Mouse (Mus musculus) kidney, embryonic 14.5 days (tissue): ENCODE measurements around the gene Mrpl2. TPM values are rescaled to one million over a fixed set of nuclear protein-coding genes. Genes with fewer than 3 reads are reported as not detected.

Source experiments
- ATAC-seq: fragments of 200-750 bp; cut with Nextera tagmentation; 2 replicates; pipeline ENCODE4 v1.8.0; 2017; ENCODE audit warnings: moderate number of reproducible peaks, mild to moderate bottlenecking, moderate TSS enrichment, moderate library complexity; ENCODE audit not compliant: low FRiP score, low TSS enrichment
- H3K27ac ChIP-seq: fragments of 300-500 bp; sonication (generic); 2 replicates; pipeline ENCODE4 v1.5.1; 2014; ENCODE audit warnings: low read depth, mild to moderate bottlenecking, low read length, moderate library complexity, mixed read lengths
- H3K27me3 ChIP-seq: fragments of 300-500 bp; sonication (generic); 2 replicates; pipeline ENCODE4 v1.6.1; 2014; ENCODE audit warnings: mild to moderate bottlenecking, low read length; ENCODE audit not compliant: control insufficient read depth, insufficient read depth
- H3K36me3 ChIP-seq: fragments of 300-500 bp; sonication (generic); 2 replicates; pipeline ENCODE4 v1.6.1; 2014; ENCODE audit warnings: low read length, mixed read lengths; ENCODE audit not compliant: control insufficient read depth, insufficient read depth
- H3K4me1 ChIP-seq: fragments of 300-500 bp; sonication (generic); 2 replicates; pipeline ENCODE4 v1.6.1; 2014; ENCODE audit warnings: low read length, mixed read lengths; ENCODE audit not compliant: control insufficient read depth, insufficient read depth
- H3K4me2 ChIP-seq: fragments of 300-500 bp; sonication (generic); replicated peaks from 2 replicates; pipeline ENCODE4 v1.6.1; 2014; ENCODE audit warnings: low read depth, mild to moderate bottlenecking, low read length
- H3K4me3 ChIP-seq: fragments of 300-500 bp; sonication (generic); 2 replicates; pipeline ENCODE4 v1.5.1; 2014; ENCODE audit warnings: mild to moderate bottlenecking, low read length
- H3K9ac ChIP-seq: fragments of 300-500 bp; sonication (generic); 2 replicates; pipeline ENCODE4 v1.6.1; 2014; ENCODE audit warnings: low read depth, mild to moderate bottlenecking, low read length, moderate library complexity
- H3K9me3 ChIP-seq: fragments of 300-500 bp; sonication (generic); 2 replicates; pipeline ENCODE4 v1.6.1; 2016; ENCODE audit warnings: low read length; ENCODE audit not compliant: control insufficient read depth
- whole genome bisulfite sequencing: fragments of 180-500 bp; shearing (Covaris S2); extraction: QIAGEN DNeasy Blood & Tissue Kit; methylation state at CpG from one replicate; pipeline ENCODE4 v1.1.7; 2014; 5-methylcytosine and 5-hydroxymethylcytosine counted together
- polyA plus RNA-seq: library from polyadenylated mRNA; unstranded; fragments of >200 nt; fragmentation: Nextera tagmentation; extraction: Ambion mirVana; gene quantifications from 2 replicates; pipeline ENCODE4 v1.2.1, GENCODE M21; 2014

Mrpl2 gene
- polyA plus RNA-seq, 1 experiment from 2014 or later, result 121 TPM

GRCm38 (mm10) chr17:46662730-46663129 is 16.7 kb downstream of the Mrpl2 start:
- Histone ChIP-seq H3K36me3 (peaks cover 95% of the 10 kb centered on the region), H3K9ac (no peak overlapping the region), H3K27ac (no peak overlapping the region), H3K9me3 (no peaks in the 10 kb centered on the region), H3K4me3 (no peak overlapping the region), H3K27me3 (no peaks in the 10 kb centered on the region), H3K4me2 (no peak overlapping the region), H3K4me1 (no peaks in the 10 kb centered on the region)
- no peak for ATAC-seq
- WGBS, result 81% methylated on average over 5 of the region's 5 CpGs

GRCm38 (mm10) chr17:46667712-46668111 is 21.7 kb downstream of the Mrpl2 start:
- ATAC-seq, result no peak; the same call in 1 of the 2 replicates
- H3K9ac ChIP-seq, result no peak overlapping the region
- no peaks in the 10 kb centered on the region for H3K27me3 ChIP-seq
- WGBS, result 86% methylated on average over 16 of the region's 16 CpGs
- H3K4me1 ChIP-seq, result peaks cover 3% of the 10 kb centered on the region
- peaks cover 74% of the 10 kb centered on the region for H3K36me3 ChIP-seq
- no peaks in the 10 kb centered on the region for H3K9me3 ChIP-seq
- H3K4me3 ChIP-seq, result no peak overlapping the region
- H3K27ac ChIP-seq, result no peak overlapping the region
- H3K4me2 ChIP-seq, result no peak overlapping the region

DNA sequence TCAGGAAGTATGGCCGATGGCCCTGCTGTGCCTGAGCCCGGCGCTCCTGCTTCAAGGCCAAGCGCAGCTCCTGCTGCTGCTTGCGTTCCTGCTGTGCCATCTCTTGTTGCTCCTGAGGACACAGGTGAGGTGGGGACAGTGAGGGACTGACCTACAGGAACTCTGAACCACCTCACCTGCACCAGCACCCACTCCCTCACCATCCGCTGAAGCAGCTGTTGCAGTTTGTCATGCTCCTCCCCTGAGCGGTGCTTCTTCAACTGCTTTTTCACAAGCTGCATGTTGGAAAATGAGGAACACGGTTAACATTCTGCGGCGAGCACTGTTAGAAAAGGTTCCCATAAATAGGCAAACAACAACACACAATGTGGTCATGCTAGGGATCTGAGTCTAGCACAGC is 23.9 kb downstream of the Mrpl2 start:
- H3K36me3 ChIP-seq, result peaks cover 56% of the 10 kb centered on the region
- 96% methylated on average over 10 of the region's 10 CpGs for WGBS
- no peak for ATAC-seq
- H3K27me3 ChIP-seq, result no peaks in the 10 kb centered on the region
- no peak overlapping the region for H3K9ac ChIP-seq
- H3K9me3 ChIP-seq, result no peaks in the 10 kb centered on the region
- no peak overlapping the region for H3K27ac ChIP-seq
- no peak overlapping the region for H3K4me3 ChIP-seq
- peaks cover 17% of the 10 kb centered on the region for H3K4me1 ChIP-seq
- H3K4me2 ChIP-seq, result no peak overlapping the region

GRCm38 (mm10) chr17:46673850-46674529 is 28.0 kb downstream of the Mrpl2 start, which contains the start of gene Rrp36:
TSS of gene Rrp36 (minus strand) at chr17:46674352.
- ATAC-seq, result peak; percentile 92
- H3K27ac ChIP-seq, result peak within 1 kb of the TSS; percentile 83
- H3K9ac ChIP-seq, result peak within 1 kb of the TSS; percentile 74
- no peaks in the 10 kb centered on the region for H3K27me3 ChIP-seq
- H3K4me1 ChIP-seq, result peaks cover 27% of the 10 kb centered on the region
- peaks cover 64% of the 10 kb centered on the region for H3K36me3 ChIP-seq
- H3K4me3 ChIP-seq, result peak within 1 kb of the TSS; percentile 72
- H3K9me3 ChIP-seq, result no peaks in the 10 kb centered on the region
- WGBS, result under 1% methylated on average over 43 of the region's 43 CpGs
- H3K4me2 ChIP-seq, result peak within 1 kb of the TSS; percentile 77

DNA sequence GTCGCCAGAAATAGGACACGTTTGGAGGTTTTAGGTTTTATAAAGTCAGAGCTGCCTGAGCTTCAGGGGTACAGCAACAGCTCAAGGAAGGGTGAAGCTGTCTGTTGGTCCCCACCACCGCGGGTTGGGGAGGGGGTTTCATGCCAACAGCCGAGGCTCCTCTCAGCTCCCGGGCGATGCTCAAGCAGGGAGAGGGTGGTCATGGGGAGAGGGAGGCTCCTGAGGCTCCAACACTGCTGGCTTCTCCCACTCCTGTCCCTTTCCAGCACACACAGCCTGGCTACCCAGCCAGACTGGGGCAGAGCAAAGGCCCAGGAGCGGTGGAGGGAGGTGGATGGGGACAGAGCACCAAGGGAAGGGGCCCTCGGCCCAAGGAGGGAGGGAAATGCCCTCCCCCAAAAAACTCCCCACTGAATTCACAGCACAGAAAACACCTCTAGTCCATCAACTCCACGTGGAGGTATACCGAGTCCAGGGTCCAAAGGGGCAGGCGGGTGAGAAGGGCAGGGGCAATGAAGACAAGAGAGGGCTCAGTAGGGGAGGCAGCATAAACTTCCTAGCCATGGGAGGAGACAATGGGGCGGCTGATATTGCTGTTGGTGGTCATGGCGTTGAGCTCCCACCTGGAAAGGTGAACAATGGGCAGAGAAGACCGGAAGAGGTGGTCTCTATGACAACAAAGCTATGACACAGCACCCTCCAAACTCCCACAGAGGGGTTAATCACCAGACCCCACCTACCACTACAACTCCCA is 28.7 kb downstream of the Mrpl2 start:
- no peaks in the 10 kb centered on the region for H3K9me3 ChIP-seq

DNA sequence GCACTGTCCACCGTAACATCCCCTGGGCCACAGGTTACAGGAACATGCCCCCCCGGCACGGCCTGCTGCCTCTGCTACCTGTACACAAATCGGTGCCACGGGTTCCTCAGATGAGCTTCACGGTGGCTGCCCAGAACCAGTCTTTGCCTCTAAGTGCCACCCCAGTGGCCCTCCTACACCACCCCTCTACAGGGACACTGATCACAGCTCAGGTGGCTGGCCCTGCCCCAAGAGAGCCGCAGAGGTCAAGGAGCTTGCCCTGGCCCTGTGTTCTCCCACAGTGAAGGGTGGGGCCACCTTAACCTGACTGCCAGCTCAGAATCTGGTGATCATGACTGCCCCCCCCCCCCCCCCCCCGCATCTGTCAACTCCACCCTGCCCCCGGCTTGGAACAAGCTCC is 32.4 kb downstream of the Mrpl2 start, which contains the start of gene Mea1:
Mea1 (plus strand) TSS at position 378 of the 400 bp plus-strand sequence.
- peak within 1 kb of the TSS; percentile 53 for H3K4me2 ChIP-seq
- 83% methylated on average over 8 of the region's 9 CpGs for WGBS
- H3K36me3 ChIP-seq, result peaks cover 48% of the 10 kb centered on the region
- H3K4me3 ChIP-seq, result peak within 1 kb of the TSS; percentile 59
- H3K27ac ChIP-seq, result peak within 1 kb of the TSS; percentile 92; the same call in 1 of the 2 replicates
- H3K9me3 ChIP-seq, result no peaks in the 10 kb centered on the region
- H3K9ac ChIP-seq, result peak within 1 kb of the TSS; percentile 72
- ATAC-seq, result no peak
- H3K27me3 ChIP-seq, result no peaks in the 10 kb centered on the region
- H3K4me1 ChIP-seq, result peaks cover 30% of the 10 kb centered on the region

More for the DNA sequence above, 28.7 kb downstream of the Mrpl2 start:
- Histone ChIP-seq H3K9ac (peak overlapping the region; percentile 74), H3K36me3 (peaks cover 58% of the 10 kb centered on the region), H3K27me3 (no peaks in the 10 kb centered on the region), H3K4me2 (peak overlapping the region; percentile 77), H3K4me1 (peaks cover 34% of the 10 kb centered on the region), H3K27ac (peak overlapping the region; percentile 83), H3K4me3 (peak overlapping the region; percentile 72)
- WGBS, result 23% methylated on average over 15 of the region's 15 CpGs
- ATAC-seq, result peak; percentile 32

GRCm38 (mm10) chr17:46678911-46679310 is 32.9 kb downstream of the Mrpl2 start:
- H3K27ac ChIP-seq, result peak overlapping the region; percentile 92; the same call in 1 of the 2 replicates
- H3K27me3 ChIP-seq, result no peaks in the 10 kb centered on the region
- H3K4me2 ChIP-seq, result peak overlapping the region; percentile 53
- peaks cover 53% of the 10 kb centered on the region for H3K36me3 ChIP-seq
- peaks cover 29% of the 10 kb centered on the region for H3K4me1 ChIP-seq
- H3K4me3 ChIP-seq, result peak overlapping the region; percentile 59
- peak overlapping the region; percentile 72 for H3K9ac ChIP-seq
- no peak for ATAC-seq
- WGBS, result 34% methylated on average over 9 of the region's 9 CpGs
- no peaks in the 10 kb centered on the region for H3K9me3 ChIP-seq

DNA sequence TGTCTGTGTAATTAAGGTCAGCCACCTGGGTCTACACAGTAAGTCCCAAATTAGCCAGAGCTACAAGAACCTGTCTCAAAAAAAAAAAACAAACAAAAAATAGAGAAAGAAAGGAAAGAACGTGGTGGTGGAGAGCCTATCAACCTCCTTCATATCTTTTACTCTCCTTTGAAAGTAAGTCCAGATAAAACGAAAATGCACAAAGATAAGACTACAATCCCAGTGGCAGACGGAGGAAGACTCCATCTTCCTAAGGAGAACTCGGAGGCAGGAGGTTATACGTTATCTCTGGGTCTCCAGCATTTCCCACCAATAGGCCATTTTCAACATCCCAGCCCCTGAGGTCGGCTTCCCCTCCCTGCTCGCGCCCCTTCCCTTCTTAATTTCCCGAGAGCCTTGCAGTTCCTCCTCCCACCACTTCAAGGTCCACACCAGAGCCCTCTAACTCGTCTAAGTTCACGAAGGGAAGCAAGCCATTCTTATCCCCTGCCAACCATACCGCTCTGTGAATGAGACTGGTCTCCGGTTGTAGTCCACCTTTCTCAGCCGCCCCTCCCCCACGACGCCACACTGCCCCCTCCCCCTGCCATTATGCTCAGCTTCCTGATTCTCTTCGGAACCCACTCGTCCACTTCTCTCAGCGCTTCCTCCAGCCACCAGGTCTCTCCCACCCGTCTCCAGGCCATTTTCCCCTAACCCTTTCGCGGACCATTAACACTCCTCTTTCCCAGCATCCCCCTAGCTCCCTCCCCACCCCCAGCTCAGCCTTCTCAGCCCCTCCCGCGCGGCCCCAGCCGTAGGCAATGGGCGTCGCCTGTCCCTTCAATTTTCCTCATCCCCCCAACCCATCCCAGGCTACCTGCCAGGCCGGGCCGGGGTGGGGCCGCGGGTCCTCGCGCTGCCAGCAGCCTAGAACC is 34.1 kb downstream of the Mrpl2 start:
- H3K4me3 ChIP-seq, result peak overlapping the region; percentile 59
- peak overlapping the region; percentile 72 for H3K9ac ChIP-seq
- peak overlapping the region; percentile 92 for H3K27ac ChIP-seq
- peak; percentile 44 for ATAC-seq
- peaks cover 22% of the 10 kb centered on the region for H3K4me1 ChIP-seq
- H3K9me3 ChIP-seq, result no peaks in the 10 kb centered on the region
- no peaks in the 10 kb centered on the region for H3K27me3 ChIP-seq
- peak overlapping the region; percentile 53 for H3K4me2 ChIP-seq
- H3K36me3 ChIP-seq, result peaks cover 59% of the 10 kb centered on the region
- under 1% methylated on average over 34 of the region's 34 CpGs for WGBS
